Mouse (Mus musculus) erythroblast, embryonic 14.5 days (primary cell): Measurements from ENCODE around the gene Gjc1.

Experiments
- GATA1 ChIP-seq: IDR thresholded peaks from 2 replicates; pipeline ENCODE4 v1.6.1; 2012; ENCODE audit warnings: low read length, inconsistent platforms, mixed read lengths
- TAL1 ChIP-seq: IDR thresholded peaks from 3 replicates; pipeline ENCODE4 v1.6.1; 2012; ENCODE audit warnings: low read length, inconsistent platforms, mixed read lengths

DNA sequence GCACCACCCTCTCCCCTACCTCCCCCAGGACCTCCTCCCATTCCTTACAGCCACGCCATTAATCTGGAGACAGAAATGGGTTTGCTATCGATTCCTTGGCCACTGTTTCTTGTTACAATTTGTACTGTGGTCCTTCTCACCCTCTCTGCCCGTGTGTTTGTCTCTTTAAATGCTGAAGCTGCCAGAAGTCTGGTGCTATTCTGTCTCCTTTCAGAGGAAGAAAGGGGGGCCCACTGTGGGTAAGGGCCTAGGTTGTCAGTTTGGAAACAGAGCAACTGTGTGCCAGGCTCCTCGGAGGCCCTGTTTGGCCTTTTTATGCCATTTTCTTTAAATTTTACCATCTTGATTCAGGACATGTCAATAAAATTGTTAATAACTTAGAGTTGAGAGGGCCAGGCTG is 65.1 kb downstream of the Gjc1 start:
- no peak for TF ChIP-seq GATA1
- TF ChIP-seq TAL1: no peak
